Mouse (Mus musculus) limb, embryonic 13.5 days (tissue): Measurements from ENCODE around the gene Mfsd2b. TPM values are rescaled to one million over a fixed set of nuclear protein-coding genes. Genes with fewer than 3 reads are reported as not detected.
A peak's percentile ranks its signal among the peaks of the same experiment; 100 is the strongest.

Experiments
- ATAC-seq: fragments of 200-750 bp; cut with Nextera tagmentation; 2 replicates; pipeline ENCODE4 v1.8.0; 2017; ENCODE audit warnings: low read depth, moderate number of reproducible peaks, moderate TSS enrichment; ENCODE audit not compliant: low FRiP score
- H3K27ac ChIP-seq: fragments of 300-500 bp; sonication (generic); 2 replicates; pipeline ENCODE4 v1.5.1; 2015; ENCODE audit warnings: inconsistent platforms, mild to moderate bottlenecking, moderate library complexity
- H3K27me3 ChIP-seq: fragments of 300-500 bp; sonication (generic); 2 replicates; pipeline ENCODE4 v1.6.1; 2015; ENCODE audit warnings: mild to moderate bottlenecking, inconsistent platforms
- H3K36me3 ChIP-seq: fragments of 300-500 bp; sonication (generic); 2 replicates; pipeline ENCODE4 v1.6.1; 2015; ENCODE audit warnings: inconsistent platforms, mild to moderate bottlenecking, moderate library complexity
- H3K4me1 ChIP-seq: fragments of 300-500 bp; sonication (generic); 2 replicates; pipeline ENCODE4 v1.6.1; 2015; ENCODE audit warnings: inconsistent platforms
- H3K4me2 ChIP-seq: fragments of 300-500 bp; sonication (generic); replicated peaks from 2 replicates; pipeline ENCODE4 v1.6.1; 2015; ENCODE audit warnings: inconsistent platforms, mild to moderate bottlenecking, moderate library complexity
- H3K4me3 ChIP-seq: fragments of 300-500 bp; sonication (generic); 2 replicates; pipeline ENCODE4 v1.5.1; 2015; ENCODE audit warnings: moderate library complexity, mild to moderate bottlenecking, inconsistent platforms
- H3K9ac ChIP-seq: fragments of 300-500 bp; sonication (generic); 2 replicates; pipeline ENCODE4 v1.6.1; 2015; ENCODE audit warnings: mild to moderate bottlenecking, inconsistent platforms
- H3K9me3 ChIP-seq: fragments of 300-500 bp; sonication (generic); 2 replicates; pipeline ENCODE4 v1.6.1; 2016; ENCODE audit warnings: inconsistent platforms
- WGBS: fragments of 180-500 bp; shearing (Covaris S2); methylation state at CpG from one replicate; pipeline ENCODE4 v1.1.7; 2015; 5-methylcytosine and 5-hydroxymethylcytosine counted together
- polyA plus RNA-seq: library from polyadenylated mRNA; unstranded; fragments of >200 nt; fragmentation: Nextera tagmentation; extraction: Ambion mirVana; gene quantifications from 2 replicates; pipeline ENCODE4 v1.2.1, GENCODE M21; 2015

Mfsd2b gene
- polyA plus RNA-seq, 1 experiment from 2014 or later: 1.6 TPM

DNA sequence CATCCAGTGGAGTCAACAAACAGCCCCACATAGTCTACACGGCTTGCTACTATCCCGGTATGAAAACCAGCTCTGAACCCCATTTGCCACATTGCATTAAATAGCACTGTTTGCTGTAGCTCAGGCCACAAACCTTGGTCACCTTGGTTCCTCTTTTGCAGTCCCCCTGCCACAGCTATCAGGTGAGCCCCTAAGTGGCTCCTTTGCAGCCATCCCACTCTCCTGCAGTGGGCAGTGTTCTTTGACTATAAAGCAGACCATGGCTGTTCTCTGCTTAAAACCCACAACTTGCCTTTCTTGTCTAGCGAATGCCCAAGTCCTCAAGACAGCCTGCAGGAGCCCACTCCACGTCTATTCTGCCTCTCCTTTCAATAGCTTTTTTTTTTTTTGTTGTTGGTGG, 1.9 kb downstream of the Mfsd2b start:
- Histone ChIP-seq H3K36me3 (no peaks in the 10 kb centered on the region), H3K4me1 (peaks cover 10% of the 10 kb centered on the region), H3K4me2 (no peak overlapping the region), H3K9ac (no peak overlapping the region), H3K9me3 (no peaks in the 10 kb centered on the region), H3K27me3 (0 out of 2 replicates have a peak, but pooled peaks cover 8% of the 10 kb centered on the region), H3K27ac (no peak overlapping the region), H3K4me3 (no peak overlapping the region)
- no peak for ATAC-seq
- 65% methylated on average over 4 of the region's 4 CpGs for WGBS

DNA sequence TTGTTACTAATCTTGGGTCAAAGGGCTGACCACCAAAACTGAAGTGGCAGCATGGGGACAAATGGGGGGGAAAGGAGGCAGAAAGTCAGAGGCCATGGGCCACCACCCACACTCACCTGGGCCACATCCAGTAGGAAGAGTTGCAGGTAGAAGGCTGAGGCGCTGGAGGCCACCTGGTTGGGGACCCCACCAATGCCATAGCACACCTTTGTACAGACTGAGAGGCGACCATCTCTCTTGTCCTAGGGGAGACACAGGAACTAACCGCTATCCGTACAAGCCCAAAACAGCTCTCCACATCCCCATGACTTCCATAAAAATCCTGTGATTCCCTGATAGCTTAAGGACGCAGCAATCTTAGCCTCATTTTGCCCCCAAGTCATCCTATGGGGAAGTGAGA, 2.9 kb downstream of the Mfsd2b start:
- Histone ChIP-seq H3K4me2 (no peak overlapping the region), H3K4me3 (no peak overlapping the region), H3K36me3 (no peaks in the 10 kb centered on the region), H3K9ac (no peak overlapping the region), H3K9me3 (no peaks in the 10 kb centered on the region), H3K4me1 (peaks cover 10% of the 10 kb centered on the region), H3K27ac (no peak overlapping the region), H3K27me3 (0 out of 2 replicates have a peak, but pooled peaks cover 8% of the 10 kb centered on the region)
- ATAC-seq: no peak
- WGBS: 88% methylated on average over 5 of the region's 5 CpGs

DNA sequence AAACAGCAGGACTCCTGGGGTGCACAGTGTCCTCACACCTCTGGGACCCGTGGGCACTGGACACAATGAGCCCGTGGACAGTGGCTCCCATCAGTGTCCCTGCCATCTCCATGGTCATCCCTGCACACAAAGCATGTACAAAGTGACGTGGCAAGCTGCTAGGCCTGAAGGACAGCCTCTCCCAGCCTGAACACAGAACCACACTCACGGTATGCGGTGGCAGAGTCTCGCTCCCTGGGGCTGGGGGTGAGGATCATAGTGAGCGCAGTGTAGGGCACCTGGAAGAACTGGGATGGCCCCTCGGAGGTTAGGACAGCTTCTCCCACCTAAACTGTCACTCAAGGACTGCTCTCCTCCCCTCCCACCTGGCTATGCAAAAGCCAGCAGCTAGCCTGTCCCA, 5.2 kb downstream of the Mfsd2b start:
- 75% methylated on average over 8 of the region's 8 CpGs for WGBS
- Histone ChIP-seq H3K27ac (no peak overlapping the region), H3K9ac (no peak overlapping the region), H3K9me3 (no peaks in the 10 kb centered on the region), H3K27me3 (0 out of 2 replicates have a peak, but pooled peaks cover 8% of the 10 kb centered on the region), H3K4me1 (peaks cover 11% of the 10 kb centered on the region), H3K4me2 (no peak overlapping the region), H3K4me3 (no peak overlapping the region), H3K36me3 (no peaks in the 10 kb centered on the region)
- ATAC-seq: no peak

DNA sequence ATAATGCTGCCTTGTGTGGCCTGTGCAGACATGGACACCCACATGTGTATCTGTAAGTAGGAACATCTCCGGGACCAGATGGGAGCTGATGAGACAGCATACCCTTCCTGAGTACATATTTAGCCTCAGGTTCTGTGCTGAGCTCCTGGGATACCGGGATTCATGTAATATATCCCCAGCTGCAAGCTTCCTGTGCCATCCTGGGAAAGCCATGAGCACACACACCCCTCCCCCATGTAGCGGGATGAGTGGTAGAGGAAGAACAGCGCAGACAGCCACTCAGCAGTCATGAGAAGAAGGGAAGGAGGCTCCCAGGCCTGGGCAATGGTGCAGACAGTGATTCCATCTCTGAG, 9.8 kb downstream of the Mfsd2b start:
- WGBS: 74% methylated on average over 4 of the region's 4 CpGs
- peak overlapping the region; percentile 58; the same call in 1 of the 2 replicates for H3K27ac ChIP-seq
- H3K36me3 ChIP-seq: peaks cover 10% of the 10 kb centered on the region; the same call in 1 of the 2 replicates
- no peak overlapping the region for H3K9ac ChIP-seq
- H3K4me1 ChIP-seq: peaks cover 24% of the 10 kb centered on the region
- no peak for ATAC-seq
- no peak overlapping the region for H3K4me2 ChIP-seq
- H3K27me3 ChIP-seq: no peaks in the 10 kb centered on the region
- no peak overlapping the region for H3K4me3 ChIP-seq
- no peaks in the 10 kb centered on the region for H3K9me3 ChIP-seq

- 0 out of 2 replicates have a peak overlapping the region, but pooled peaks have one; percentile 39 for H3K9ac ChIP-seq
- WGBS: 52% methylated on average over 4 of the region's 4 CpGs
- ATAC-seq: peak; percentile 76
Observed at GRCm38 (mm10) chr12:4863654-4864337, 10.4 kb downstream of the Mfsd2b start.

GRCm38 (mm10) chr12:4862672-4863071, 11.5 kb downstream of the Mfsd2b start:
- no peak overlapping the region for H3K9ac ChIP-seq
- H3K9me3 ChIP-seq: no peaks in the 10 kb centered on the region
- H3K36me3 ChIP-seq: peaks cover 17% of the 10 kb centered on the region
- H3K27ac ChIP-seq: no peak overlapping the region
- no peak for ATAC-seq
- H3K27me3 ChIP-seq: no peaks in the 10 kb centered on the region
- no peak overlapping the region for H3K4me3 ChIP-seq
- 85% methylated on average over 4 of the region's 4 CpGs for WGBS
- H3K4me2 ChIP-seq: no peak overlapping the region
- peaks cover 25% of the 10 kb centered on the region for H3K4me1 ChIP-seq

More at GRCm38 (mm10) chr12:4863654-4864337, 10.4 kb downstream of the Mfsd2b start:
- no peaks in the 10 kb centered on the region for H3K27me3 ChIP-seq
- no peak overlapping the region for H3K4me2 ChIP-seq
- H3K36me3 ChIP-seq: peaks cover 10% of the 10 kb centered on the region; the same call in 1 of the 2 replicates
- no peak overlapping the region for H3K4me3 ChIP-seq
- no peaks in the 10 kb centered on the region for H3K9me3 ChIP-seq
- H3K27ac ChIP-seq: peak overlapping the region; percentile 58; the same call in 1 of the 2 replicates
- H3K4me1 ChIP-seq: peaks cover 25% of the 10 kb centered on the region

- Histone ChIP-seq H3K36me3 (peaks cover 42% of the 10 kb centered on the region), H3K4me2 (no peak overlapping the region), H3K9ac (no peak overlapping the region), H3K4me1 (peaks cover 22% of the 10 kb centered on the region), H3K9me3 (no peaks in the 10 kb centered on the region), H3K27ac (no peak overlapping the region), H3K4me3 (no peak overlapping the region), H3K27me3 (no peaks in the 10 kb centered on the region)
- 35% methylated on average over 11 of the region's 11 CpGs for WGBS
- ATAC-seq: no peak
Observed at GRCm38 (mm10) chr12:4859241-4859914, 14.8 kb downstream of the Mfsd2b start.

DNA sequence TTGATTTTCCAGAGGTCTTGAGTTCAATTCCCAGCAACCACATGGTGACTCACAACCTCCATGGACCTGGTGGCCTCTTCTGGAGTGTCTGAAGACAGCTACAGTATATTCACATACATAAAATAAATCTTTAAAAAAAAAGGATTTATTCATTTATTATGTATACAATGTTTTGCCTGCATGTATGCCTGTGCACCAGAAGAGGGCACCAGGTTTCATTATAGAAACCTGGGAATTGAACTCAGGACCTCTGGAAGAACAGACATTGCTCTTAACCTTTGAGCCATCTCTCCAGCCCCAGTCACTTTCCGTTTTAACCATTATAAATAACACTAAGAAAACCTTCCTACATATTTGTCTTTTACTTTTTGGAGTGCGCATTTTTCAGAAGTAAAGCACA, 17.3 kb downstream of the Mfsd2b start:
- 92% methylated on average over 2 of the region's 2 CpGs for whole genome bisulfite sequencing
- peaks cover 7% of the 10 kb centered on the region for H3K4me1 ChIP-seq
- H3K36me3 ChIP-seq: peaks cover 57% of the 10 kb centered on the region
- no peak overlapping the region for H3K4me3 ChIP-seq
- H3K9ac ChIP-seq: no peak overlapping the region
- no peaks in the 10 kb centered on the region for H3K27me3 ChIP-seq
- H3K9me3 ChIP-seq: no peaks in the 10 kb centered on the region
- H3K27ac ChIP-seq: no peak overlapping the region
- no peak for ATAC-seq
- no peak overlapping the region for H3K4me2 ChIP-seq

- H3K9ac ChIP-seq: no peak overlapping the region
- H3K4me1 ChIP-seq: peaks cover 7% of the 10 kb centered on the region
- H3K36me3 ChIP-seq: peaks cover 62% of the 10 kb centered on the region
- no peak for ATAC-seq
- 96% methylated on average over 5 of the region's 5 CpGs for WGBS
- H3K27ac ChIP-seq: no peak overlapping the region
- no peak overlapping the region for H3K4me2 ChIP-seq
- H3K9me3 ChIP-seq: no peaks in the 10 kb centered on the region
- no peak overlapping the region for H3K4me3 ChIP-seq
- H3K27me3 ChIP-seq: no peaks in the 10 kb centered on the region
Observed at GRCm38 (mm10) chr12:4856160-4856559, 18.0 kb downstream of the Mfsd2b start.

DNA sequence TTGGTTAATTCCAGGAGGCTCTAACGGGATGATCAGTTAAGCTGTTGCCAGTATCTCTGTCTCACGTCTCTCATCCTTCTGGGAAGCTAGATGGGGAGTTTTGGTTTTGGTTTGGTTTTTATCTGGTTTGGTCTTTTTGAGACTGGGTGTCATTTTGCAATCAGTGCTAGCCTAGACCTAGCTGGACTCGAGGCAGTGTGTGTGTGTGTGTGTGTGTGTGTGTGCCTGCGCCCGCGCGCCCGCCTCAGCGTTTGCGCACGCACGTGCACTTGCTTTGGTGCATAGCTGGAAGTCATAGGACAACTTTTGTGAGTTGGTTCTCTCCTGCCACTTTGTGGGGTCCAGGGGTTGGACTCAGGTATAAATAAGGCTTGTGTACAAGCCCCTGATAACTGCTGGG, 30.4 kb downstream of the Mfsd2b start:
- H3K4me1 ChIP-seq: peaks cover 27% of the 10 kb centered on the region
- H3K9ac ChIP-seq: peak overlapping the region; percentile 73
- no peak for ATAC-seq
- no peaks in the 10 kb centered on the region for H3K36me3 ChIP-seq
- H3K4me2 ChIP-seq: peak overlapping the region; percentile 76
- no peaks in the 10 kb centered on the region; the same call in 1 of the 2 replicates for H3K27me3 ChIP-seq
- WGBS: 0% methylated on average over 12 of the region's 12 CpGs
- H3K4me3 ChIP-seq: peak overlapping the region; percentile 70
- peak overlapping the region; percentile 76; the same call in 1 of the 2 replicates for H3K27ac ChIP-seq
- no peaks in the 10 kb centered on the region for H3K9me3 ChIP-seq

DNA sequence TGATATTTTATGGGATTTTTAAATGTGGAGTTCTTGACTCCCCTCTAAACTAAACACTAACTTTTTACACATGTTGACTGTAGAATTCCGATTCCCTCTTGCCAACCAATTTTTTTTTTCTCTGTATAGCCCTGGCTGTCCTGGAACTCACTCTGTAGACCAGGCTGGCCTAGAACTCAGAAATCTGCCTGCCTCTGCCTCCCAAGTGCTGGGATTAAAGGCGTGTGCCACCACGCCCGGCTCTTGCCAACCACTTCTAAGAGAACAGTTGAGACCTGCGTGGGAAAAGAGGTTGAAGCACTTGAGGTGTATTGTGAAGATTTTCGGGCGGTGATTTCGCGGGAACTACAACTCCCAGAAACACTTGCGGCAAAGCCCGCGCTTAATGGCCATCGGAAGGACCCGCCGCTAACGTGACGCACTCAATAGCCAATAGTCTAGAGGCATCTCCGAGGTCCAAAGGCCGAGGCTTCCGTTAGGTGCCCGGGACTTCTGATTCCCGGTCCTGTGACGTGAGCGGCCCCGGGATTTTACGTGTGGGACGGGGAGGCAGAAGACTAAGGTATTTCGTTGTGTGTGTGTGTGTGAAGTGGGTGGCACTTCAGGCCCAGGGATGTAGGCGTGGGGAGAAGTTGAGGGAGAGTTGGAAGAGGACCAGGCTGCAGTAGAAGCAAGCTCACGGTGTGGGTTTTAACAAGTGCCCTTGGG, 31.1 kb downstream of the Mfsd2b start, which contains the start of gene Wdcp:
TSS of gene Wdcp (plus strand) at position 414 of the 708 bp plus-strand sequence.
- H3K9ac ChIP-seq: peak within 1 kb of the TSS; percentile 73
- ATAC-seq: peak; percentile 91
- peak within 1 kb of the TSS; percentile 76; the same call in 1 of the 2 replicates for H3K27ac ChIP-seq
- no peaks in the 10 kb centered on the region for H3K9me3 ChIP-seq
- no peaks in the 10 kb centered on the region for H3K36me3 ChIP-seq
- H3K4me3 ChIP-seq: peak within 1 kb of the TSS; percentile 78
- H3K4me2 ChIP-seq: peak within 1 kb of the TSS; percentile 90
- WGBS: under 1% methylated on average over 30 of the region's 30 CpGs
- H3K4me1 ChIP-seq: peaks cover 27% of the 10 kb centered on the region
- no peaks in the 10 kb centered on the region; the same call in 1 of the 2 replicates for H3K27me3 ChIP-seq

DNA sequence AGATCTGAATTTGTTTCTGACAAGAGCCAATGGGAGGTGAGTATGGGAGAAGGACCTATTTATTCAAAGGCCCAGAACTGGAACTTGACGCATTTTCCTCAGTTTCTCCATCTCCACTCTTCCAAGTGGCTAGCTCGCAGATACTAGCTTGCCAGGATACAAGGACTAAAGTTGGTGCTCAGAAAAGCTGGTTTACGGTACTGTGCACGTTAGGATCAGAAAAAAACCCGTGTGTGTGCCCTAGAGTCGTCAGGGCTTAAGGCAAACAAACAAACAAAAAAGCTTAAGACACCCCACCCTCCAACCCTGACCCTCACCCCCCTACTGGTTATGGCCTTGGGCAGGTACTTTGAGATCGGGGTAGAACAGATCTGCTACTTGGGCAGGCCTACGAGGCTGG, 31.7 kb downstream of the Mfsd2b start:
- no peak for ATAC-seq
- no peak overlapping the region for H3K27ac ChIP-seq
- no peaks in the 10 kb centered on the region; the same call in 1 of the 2 replicates for H3K27me3 ChIP-seq
- H3K36me3 ChIP-seq: 0 out of 2 replicates have a peak, but pooled peaks cover 2% of the 10 kb centered on the region
- H3K4me2 ChIP-seq: 0 out of 2 replicates have a peak overlapping the region, but pooled peaks have one; percentile 90
- no peak overlapping the region for H3K4me3 ChIP-seq
- no peaks in the 10 kb centered on the region for H3K9me3 ChIP-seq
- H3K4me1 ChIP-seq: peaks cover 27% of the 10 kb centered on the region
- no peak overlapping the region for H3K9ac ChIP-seq
- 88% methylated on average over 8 of the region's 8 CpGs for WGBS
